Mouse (Mus musculus) erythroblast, embryonic 14.5 days (primary cell): Measurements from ENCODE around the gene Marveld1. TPM values are rescaled to one million over a fixed set of nuclear protein-coding genes. Genes with fewer than 3 reads are reported as not detected.

Source experiments
- H3K27me3 ChIP-seq: 2 replicates; pipeline ENCODE4 v1.6.1; 2012; ENCODE audit warnings: inconsistent platforms; ENCODE audit not compliant: control insufficient read depth
- H3K36me3 ChIP-seq: 2 replicates; pipeline ENCODE4 v1.6.1; 2012; ENCODE audit warnings: mild to moderate bottlenecking, inconsistent platforms; ENCODE audit not compliant: control insufficient read depth
- H3K4me1 ChIP-seq: 2 replicates; pipeline ENCODE4 v1.6.1; 2012; ENCODE audit warnings: inconsistent platforms; ENCODE audit not compliant: control insufficient read depth
- H3K4me3 ChIP-seq: replicated peaks from 2 replicates; pipeline ENCODE3; 2012; ENCODE audit warnings: moderate library complexity, mild to moderate bottlenecking, inconsistent platforms
- H3K9me3 ChIP-seq: 2 replicates; pipeline ENCODE4 v1.6.1; 2012; ENCODE audit warnings: low read length, inconsistent platforms, mixed read lengths; ENCODE audit not compliant: control insufficient read depth
- GATA1 ChIP-seq: IDR thresholded peaks from 2 replicates; pipeline ENCODE4 v1.6.1; 2012; ENCODE audit warnings: low read length, inconsistent platforms, mixed read lengths
- TAL1 ChIP-seq: IDR thresholded peaks from 3 replicates; pipeline ENCODE4 v1.6.1; 2012; ENCODE audit warnings: low read length, inconsistent platforms, mixed read lengths
- polyA plus RNA-seq: library from polyadenylated mRNA; stranded (reverse); fragments of >175 nt; gene quantifications from 2 replicates; pipeline ENCODE4 v1.2.3, GENCODE M21; 2012

Gene Marveld1
- polyA plus RNA-seq, 1 experiment, result 0.05 TPM

GRCm38 (mm10) chr19:42137167-42137672, 10.0 kb upstream of the Marveld1 start:
- no peaks in the 10 kb centered on the region for H3K27me3 ChIP-seq
- TF ChIP-seq TAL1 (no peak), GATA1 (no peak)
- H3K4me1 ChIP-seq, result peaks cover 30% of the 10 kb centered on the region
- H3K4me3 ChIP-seq, result no peak overlapping the region
- H3K36me3 ChIP-seq, result no peaks in the 10 kb centered on the region
- H3K9me3 ChIP-seq, result no peaks in the 10 kb centered on the region

GRCm38 (mm10) chr19:42138517-42139285, 8.5 kb upstream of the Marveld1 start:
- Histone ChIP-seq H3K36me3 (no peaks in the 10 kb centered on the region), H3K4me3 (no peak overlapping the region), H3K27me3 (no peaks in the 10 kb centered on the region), H3K4me1 (peaks cover 27% of the 10 kb centered on the region), H3K9me3 (no peaks in the 10 kb centered on the region)
- TF ChIP-seq TAL1 (no peak), GATA1 (no peak)

- Histone ChIP-seq H3K9me3 (no peaks in the 10 kb centered on the region), H3K4me1 (peaks cover 16% of the 10 kb centered on the region), H3K27me3 (no peaks in the 10 kb centered on the region), H3K36me3 (no peaks in the 10 kb centered on the region), H3K4me3 (no peak overlapping the region)
- TF ChIP-seq GATA1, result no peak
- TF ChIP-seq TAL1, result no peak
These were observed 7.3 kb upstream of the Marveld1 start for GRCm38 (mm10) chr19:42139724-42140517.

GRCm38 (mm10) chr19:42141998-42142397, 5.2 kb upstream of the Marveld1 start:
- TF ChIP-seq TAL1 (no peak), GATA1 (no peak)
- no peaks in the 10 kb centered on the region for H3K9me3 ChIP-seq
- peaks cover 21% of the 10 kb centered on the region for H3K27me3 ChIP-seq
- H3K4me1 ChIP-seq, result peaks cover 2% of the 10 kb centered on the region
- H3K4me3 ChIP-seq, result no peak overlapping the region
- no peaks in the 10 kb centered on the region for H3K36me3 ChIP-seq

- Histone ChIP-seq H3K9me3 (peaks cover under 1% of the 10 kb centered on the region; the same call in 1 of the 2 replicates), H3K36me3 (no peaks in the 10 kb centered on the region), H3K27me3 (peaks cover 28% of the 10 kb centered on the region), H3K4me3 (no peak overlapping the region), H3K4me1 (peaks cover 8% of the 10 kb centered on the region)
- TF ChIP-seq GATA1 (no peak), TAL1 (no peak)
These were observed 4.4 kb upstream of the Marveld1 start for GRCm38 (mm10) chr19:42142757-42143156.

GRCm38 (mm10) chr19:42144067-42144466, 3.1 kb upstream of the Marveld1 start:
- peaks cover 15% of the 10 kb centered on the region for H3K4me1 ChIP-seq
- no peak for TF ChIP-seq TAL1
- TF ChIP-seq GATA1, result no peak
- peaks cover 7% of the 10 kb centered on the region; the same call in 1 of the 2 replicates for H3K9me3 ChIP-seq
- H3K27me3 ChIP-seq, result peaks cover 41% of the 10 kb centered on the region
- no peaks in the 10 kb centered on the region for H3K36me3 ChIP-seq
- H3K4me3 ChIP-seq, result no peak overlapping the region

- Histone ChIP-seq H3K4me3 (no peak overlapping the region), H3K9me3 (peaks cover 7% of the 10 kb centered on the region; the same call in 1 of the 2 replicates), H3K4me1 (peaks cover 18% of the 10 kb centered on the region), H3K36me3 (no peaks in the 10 kb centered on the region), H3K27me3 (peaks cover 47% of the 10 kb centered on the region)
- TF ChIP-seq TAL1 (no peak), GATA1 (no peak)
These were observed 2.5 kb upstream of the Marveld1 start for GRCm38 (mm10) chr19:42144541-42145167.

DNA sequence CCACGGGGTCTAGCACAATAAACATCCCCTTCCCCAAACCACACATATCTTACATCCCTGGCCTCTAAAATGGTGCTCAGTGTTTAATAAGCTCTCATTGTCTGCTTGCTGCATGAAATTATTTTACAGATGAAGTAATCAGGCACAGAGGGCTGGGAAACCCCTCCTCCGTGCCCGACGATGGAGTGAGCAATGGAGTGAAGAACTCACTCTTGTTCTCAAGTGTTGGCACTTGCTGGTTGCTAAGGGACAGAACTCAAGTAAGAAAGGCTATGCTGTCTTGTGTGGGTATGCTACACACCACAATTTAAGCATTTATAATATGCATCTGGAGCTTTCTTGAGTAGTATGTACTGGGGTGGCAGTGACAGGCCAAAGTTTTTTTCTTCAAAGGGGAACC, 2.0 kb upstream of the Marveld1 start:
- Histone ChIP-seq H3K4me1 (peaks cover 19% of the 10 kb centered on the region), H3K27me3 (peaks cover 49% of the 10 kb centered on the region), H3K36me3 (no peaks in the 10 kb centered on the region), H3K4me3 (no peak overlapping the region), H3K9me3 (peaks cover 7% of the 10 kb centered on the region; the same call in 1 of the 2 replicates)
- TF ChIP-seq GATA1 (no peak), TAL1 (no peak)

DNA sequence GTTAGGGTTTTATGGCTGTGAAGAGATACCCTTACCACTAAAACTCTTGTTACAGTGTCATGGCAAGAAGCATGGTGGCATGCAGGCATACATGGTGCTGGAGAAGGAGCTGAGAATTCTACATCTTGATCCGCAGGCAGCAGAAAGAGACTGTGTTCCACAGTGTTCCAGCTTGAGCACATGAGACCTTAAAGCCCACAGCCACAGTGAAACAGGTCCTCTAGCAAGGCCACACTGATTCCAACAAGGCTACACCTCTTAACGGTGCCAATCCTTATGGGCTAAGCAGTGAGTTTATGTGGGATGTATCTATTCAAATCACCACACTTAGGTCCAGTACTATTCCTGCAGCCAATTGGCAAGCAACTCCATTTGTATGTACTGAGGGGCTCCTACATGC, 1.5 kb upstream of the Marveld1 start:
- Histone ChIP-seq H3K4me1 (peaks cover 19% of the 10 kb centered on the region), H3K27me3 (peaks cover 52% of the 10 kb centered on the region), H3K4me3 (no peak overlapping the region), H3K36me3 (no peaks in the 10 kb centered on the region), H3K9me3 (peaks cover 7% of the 10 kb centered on the region; the same call in 1 of the 2 replicates)
- TF ChIP-seq TAL1, result no peak
- no peak for TF ChIP-seq GATA1
